Mouse (Mus musculus) stomach, embryonic 16.5 days (tissue): Measurements from ENCODE around the gene Tex101. TPM values are rescaled to one million over a fixed set of nuclear protein-coding genes. Genes with fewer than 3 reads are reported as not detected.
"Not testable (repeated sequence)": the region's sequence is repeated elsewhere in the genome, so short reads cannot be mapped to it uniquely, and the experiment has no call there.

Experiments
- ATAC-seq: fragments of 200-750 bp; cut with Nextera tagmentation; 2 replicates; pipeline ENCODE4 v1.8.0; 2017; ENCODE audit warnings: moderate number of reproducible peaks, moderate TSS enrichment; ENCODE audit not compliant: insufficient read depth, low FRiP score
- H3K27ac ChIP-seq: fragments of 300-500 bp; sonication (generic); 2 replicates; pipeline ENCODE4 v1.5.1; 2014; ENCODE audit warnings: low read length
- H3K27me3 ChIP-seq: fragments of 300-500 bp; sonication (generic); 2 replicates; pipeline ENCODE4 v1.6.1; 2014; ENCODE audit warnings: low read length, control low read depth, mixed read lengths; ENCODE audit not compliant: control insufficient read depth, insufficient read depth
- H3K36me3 ChIP-seq: fragments of 300-500 bp; sonication (generic); 2 replicates; pipeline ENCODE4 v1.6.1; 2014; ENCODE audit warnings: low read length; ENCODE audit not compliant: control insufficient read depth, insufficient read depth
- H3K4me1 ChIP-seq: fragments of 300-500 bp; sonication (generic); 2 replicates; pipeline ENCODE4 v1.6.1; 2014; ENCODE audit warnings: low read length, control low read depth, mixed read lengths; ENCODE audit not compliant: control insufficient read depth, insufficient read depth
- H3K4me2 ChIP-seq: fragments of 300-500 bp; sonication (generic); 2 replicates; pipeline ENCODE4 v1.6.1; 2014; ENCODE audit warnings: low read depth, low read length, mixed read lengths
- H3K4me3 ChIP-seq: fragments of 300-500 bp; sonication (generic); replicated peaks from 2 replicates; pipeline ENCODE4 v1.5.1; 2014; ENCODE audit warnings: mild to moderate bottlenecking, low read length
- H3K9ac ChIP-seq: fragments of 300-500 bp; sonication (generic); 2 replicates; pipeline ENCODE4 v1.6.1; 2014; ENCODE audit warnings: low read length
- H3K9me3 ChIP-seq: fragments of 300-500 bp; sonication (generic); replicated peaks from 2 replicates; pipeline ENCODE4 v1.6.1; 2016; ENCODE audit warnings: low read length, control low read depth; ENCODE audit not compliant: control insufficient read depth
- WGBS: fragments of 180-500 bp; shearing (Covaris S2); extraction: QIAGEN DNeasy Blood & Tissue Kit; methylation state at CpG from one replicate; pipeline ENCODE4 v1.1.7; 2014; 5-methylcytosine and 5-hydroxymethylcytosine counted together
- polyA plus RNA-seq: library from polyadenylated mRNA; unstranded; fragments of >200 nt; fragmentation: Nextera tagmentation; extraction: Ambion mirVana; gene quantifications from 2 replicates; pipeline ENCODE4 v1.2.1, GENCODE M21; 2015

Gene Tex101
- polyA plus RNA-seq, 1 experiment from 2014 or later, result not detected

- 80% methylated on average over 6 of the region's 6 CpGs for WGBS
- no peak overlapping the region for H3K4me3 ChIP-seq
- H3K27ac ChIP-seq, result no peak overlapping the region
- no peak overlapping the region for H3K4me2 ChIP-seq
- no peak for ATAC-seq
- peaks cover 4% of the 10 kb centered on the region; the same call in 1 of the 2 replicates for H3K9me3 ChIP-seq
- no peaks in the 10 kb centered on the region for H3K27me3 ChIP-seq
- no peaks in the 10 kb centered on the region for H3K4me1 ChIP-seq
- no peak overlapping the region for H3K9ac ChIP-seq
- H3K36me3 ChIP-seq, result peaks cover 13% of the 10 kb centered on the region
These were observed 53.5 kb downstream of the Tex101 start for GRCm38 (mm10) chr7:24622967-24623366.

DNA sequence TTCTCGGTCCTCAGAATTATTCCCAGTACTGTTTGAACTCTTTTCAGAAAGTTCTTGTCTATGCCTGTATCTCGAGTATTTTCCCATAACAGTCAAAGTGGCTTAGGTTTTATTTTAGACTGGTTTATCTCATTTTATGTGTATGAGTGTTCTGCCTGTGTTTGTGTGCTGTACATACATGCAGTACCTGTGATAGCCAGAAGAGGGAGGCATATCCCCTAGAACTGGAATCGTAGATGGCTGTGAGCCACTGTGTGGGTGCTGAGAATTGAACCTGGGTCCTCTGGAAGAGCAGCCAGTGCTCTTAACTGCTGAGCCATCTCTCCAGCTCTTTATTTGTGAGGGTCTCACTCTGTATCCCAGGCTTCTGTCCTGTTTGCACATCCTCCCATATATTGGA is 55.3 kb downstream of the Tex101 start:
- H3K36me3 ChIP-seq, result peaks cover 13% of the 10 kb centered on the region
- peaks cover 4% of the 10 kb centered on the region; the same call in 1 of the 2 replicates for H3K9me3 ChIP-seq
- no peak for ATAC-seq
- H3K27ac ChIP-seq, result no peak overlapping the region
- no peaks in the 10 kb centered on the region for H3K27me3 ChIP-seq
- no peaks in the 10 kb centered on the region for H3K4me1 ChIP-seq
- H3K4me3 ChIP-seq, result no peak overlapping the region
- H3K9ac ChIP-seq, result no peak overlapping the region
- no peak overlapping the region for H3K4me2 ChIP-seq
- WGBS, result 84% methylated on average over 3 of the region's 3 CpGs

GRCm38 (mm10) chr7:24619671-24620397 is 56.6 kb downstream of the Tex101 start:
- WGBS, result 71% methylated on average over 13 of the region's 13 CpGs
- no peaks in the 10 kb centered on the region for H3K27me3 ChIP-seq
- H3K27ac ChIP-seq, result no peak overlapping the region
- no peak for ATAC-seq
- no peak overlapping the region for H3K4me2 ChIP-seq
- no peaks in the 10 kb centered on the region for H3K4me1 ChIP-seq
- no peak overlapping the region for H3K4me3 ChIP-seq
- no peak overlapping the region for H3K9ac ChIP-seq
- peaks cover 13% of the 10 kb centered on the region for H3K36me3 ChIP-seq
- H3K9me3 ChIP-seq, result peaks cover 4% of the 10 kb centered on the region; the same call in 1 of the 2 replicates

GRCm38 (mm10) chr7:24618374-24618773 is 58.1 kb downstream of the Tex101 start:
- peaks cover 13% of the 10 kb centered on the region for H3K36me3 ChIP-seq
- H3K4me3 ChIP-seq, H3K27ac ChIP-seq, ATAC-seq, H3K4me1 ChIP-seq, H3K9me3 ChIP-seq, H3K9ac ChIP-seq, H3K4me2 ChIP-seq, H3K27me3 ChIP-seq: not testable (repeated sequence)
- WGBS, result 92% methylated on average over 8 of the region's 8 CpGs

Other genes with a start within 250 kb of the Tex101 start
- gene Irgc1, start 224.4 kb downstream of the Tex101 start, polyA plus RNA-seq, result 0.17 and 0.26 TPM in 2 replicates
- 13.3 and 15.4 TPM in 2 replicates for gene Plaur, start 214.2 kb downstream of the Tex101 start, polyA plus RNA-seq
- gene Cadm4, start 194.7 kb downstream of the Tex101 start, polyA plus RNA-seq, result 4.4 TPM in 2 replicates
- 22.3 and 24.6 TPM in 2 replicates for gene Zfp428, start 169.7 kb downstream of the Tex101 start, polyA plus RNA-seq
- 0.19 and 0.30 TPM in 2 replicates for gene AC161166.1, start 164.2 kb downstream of the Tex101 start, polyA plus RNA-seq
- 5.5 and 5.6 TPM in 2 replicates for gene Irgq, start 146.0 kb downstream of the Tex101 start, polyA plus RNA-seq
- 16.4 and 26.0 TPM in 2 replicates for gene Pinlyp, start 130.6 kb downstream of the Tex101 start, polyA plus RNA-seq
- gene Xrcc1, start 130.4 kb downstream of the Tex101 start, polyA plus RNA-seq, result 91.4 and 114 TPM in 2 replicates
- 35.6 and 43.4 TPM in 2 replicates for gene Ethe1, start 89.1 kb downstream of the Tex101 start, polyA plus RNA-seq
- gene Zfp575, start 89.0 kb downstream of the Tex101 start, polyA plus RNA-seq, result 3.5 and 4.0 TPM in 2 replicates
- gene Phldb3, start 65.9 kb downstream of the Tex101 start, polyA plus RNA-seq, result 0.70 and 0.72 TPM in 2 replicates
- gene Lypd3, start 40.1 kb downstream of the Tex101 start, polyA plus RNA-seq, result 95.4 and 131 TPM in 2 replicates
- gene BC049730, start 32.6 kb upstream of the Tex101 start, polyA plus RNA-seq, result not detected in 2 replicates
- gene Gm4763, start 50.2 kb upstream of the Tex101 start, polyA plus RNA-seq, result not detected in 2 replicates
- 5.2 and 6.8 TPM in 2 replicates for gene Cd177, start 83.6 kb upstream of the Tex101 start, polyA plus RNA-seq
- 1.2 and 1.4 TPM in 2 replicates for gene Ceacam10, start 100.5 kb upstream of the Tex101 start, polyA plus RNA-seq
- 11.4 and 20.6 TPM in 2 replicates for gene Gm9844, start 185.5 kb upstream of the Tex101 start, polyA plus RNA-seq
- gene Lypd4, start 193.3 kb upstream of the Tex101 start, polyA plus RNA-seq, result not detected in 2 replicates
- not detected in 2 replicates for gene Dmrtc2, start 193.4 kb upstream of the Tex101 start, polyA plus RNA-seq
- 2,107 and 2,375 TPM in 2 replicates for gene Rps19, start 207.7 kb upstream of the Tex101 start, polyA plus RNA-seq
- gene Cd79a, start 220.7 kb upstream of the Tex101 start, polyA plus RNA-seq, result 2.0 and 2.3 TPM in 2 replicates
- 67.2 and 73.5 TPM in 2 replicates for gene Arhgef1, start 226.2 kb upstream of the Tex101 start, polyA plus RNA-seq